Mouse (Mus musculus) layer of hippocampus, postnatal 14 days (tissue): ENCODE measurements around the gene Cradd. TPM values are rescaled to one million over a fixed set of nuclear protein-coding genes. Genes with fewer than 3 reads are reported as not detected.

Source experiments
- DNase-seq, 2 experiments: peaks; one replicate each; pipeline ENCODE4 v3.0.0; 2021 to 2022; ENCODE audit warnings: low spot score in 2 of 2, mixed read lengths in 1 of 2
- total RNA-seq, 2 experiments: library from RNA; stranded (reverse); gene quantifications; 2 replicates each; pipeline ENCODE4 v1.2.3; 2021

Gene Cradd
- total RNA-seq, 2 experiments from 2014 or later: 6.6 TPM

- no peak for DNase-seq
These were observed 112.3 kb downstream of the Cradd start for GRCm38 (mm10) chr10:95211660-95212059.

GRCm38 (mm10) chr10:95210664-95211372 is 113.1 kb downstream of the Cradd start:
- no peak for DNase-seq

- no peak for DNase-seq
These were observed 113.8 kb downstream of the Cradd start for GRCm38 (mm10) chr10:95210167-95210566.

GRCm38 (mm10) chr10:95207423-95207822 is 116.5 kb downstream of the Cradd start:
- no peak for DNase-seq

- no peak for DNase-seq
These were observed 122.4 kb downstream of the Cradd start for GRCm38 (mm10) chr10:95201514-95201913.

GRCm38 (mm10) chr10:95200323-95200722 is 123.6 kb downstream of the Cradd start:
- peak in 1 of 2 experiments; percentile 40 for DNase-seq

GRCm38 (mm10) chr10:95199541-95200269 is 124.2 kb downstream of the Cradd start:
- DNase-seq: peak in 1 of 2 experiments; percentile 26

GRCm38 (mm10) chr10:95197377-95197776 is 126.6 kb downstream of the Cradd start:
- DNase-seq: no peak

GRCm38 (mm10) chr10:95195719-95196118 is 128.2 kb downstream of the Cradd start:
- DNase-seq: no peak

GRCm38 (mm10) chr10:95194776-95195175 is 129.2 kb downstream of the Cradd start:
- DNase-seq: no peak

- DNase-seq: no peak
These were observed 130.1 kb downstream of the Cradd start for GRCm38 (mm10) chr10:95193875-95194281.

GRCm38 (mm10) chr10:95191881-95192280 is 132.1 kb downstream of the Cradd start:
- no peak for DNase-seq

- no peak for DNase-seq
These were observed 132.7 kb downstream of the Cradd start for GRCm38 (mm10) chr10:95191151-95191655.

GRCm38 (mm10) chr10:95189550-95190211 is 134.3 kb downstream of the Cradd start:
- no peak for DNase-seq

- DNase-seq: no peak
These were observed 139.7 kb downstream of the Cradd start for GRCm38 (mm10) chr10:95184210-95184609.

GRCm38 (mm10) chr10:95183051-95183450 is 140.9 kb downstream of the Cradd start:
- DNase-seq: peak; percentile 55 to 68

GRCm38 (mm10) chr10:95182405-95182804 is 141.5 kb downstream of the Cradd start:
- DNase-seq: no peak

- peak in 1 of 2 experiments; percentile 53 for DNase-seq
These were observed 142.4 kb downstream of the Cradd start for GRCm38 (mm10) chr10:95181553-95181952.

GRCm38 (mm10) chr10:95180900-95181299 is 143.0 kb downstream of the Cradd start:
- DNase-seq: no peak

GRCm38 (mm10) chr10:95180177-95180576 is 143.8 kb downstream of the Cradd start:
- no peak for DNase-seq

GRCm38 (mm10) chr10:95178785-95179184 is 145.1 kb downstream of the Cradd start:
- no peak for DNase-seq
